Mouse (Mus musculus): ENCODE data around the gene Rbm20.

- TF ChIP-seq CTCF (IDR thresholded peaks at IDR 0.05; ENCODE audit: borderline replicate concordance, insufficient read depth, low read depth, low read length) = no peak
- no peak for TF ChIP-seq POLR2A (IDR thresholded peaks at IDR 0.05; ENCODE audit: borderline replicate concordance, insufficient read depth, low read length)
These were observed 179.7 kb downstream of the Rbm20 start for GRCm38 (mm10) chr19:53856794-53857193.
